Mouse (Mus musculus) testis, adult 2 months (tissue): ENCODE data around the gene Adam8. TPM values are rescaled to one million over a fixed set of nuclear protein-coding genes. Genes with fewer than 3 reads are reported as not detected.

ENCODE experiments used
- H3K27ac ChIP-seq: fragments of 200-500 bp; 2 replicates; pipeline ENCODE4 v1.5.1; 2012; ENCODE audit warnings: low read depth, low read length; ENCODE audit not compliant: control insufficient read depth, insufficient read depth
- H3K27me3 ChIP-seq: fragments of 200-500 bp; 2 replicates; pipeline ENCODE4 v1.6.1; 2012; ENCODE audit warnings: mild to moderate bottlenecking, low read length, moderate library complexity; ENCODE audit not compliant: control insufficient read depth, insufficient read depth
- H3K36me3 ChIP-seq: fragments of 200-500 bp; 2 replicates; pipeline ENCODE4 v1.6.1; 2012; ENCODE audit warnings: mild to moderate bottlenecking, low read length; ENCODE audit not compliant: control insufficient read depth, insufficient read depth
- H3K4me1 ChIP-seq: fragments of 200-500 bp; 2 replicates; pipeline ENCODE4 v1.6.1; 2012; ENCODE audit warnings: low read length; ENCODE audit not compliant: control insufficient read depth, insufficient read depth
- H3K4me3 ChIP-seq: fragments of 200-500 bp; 2 replicates; pipeline ENCODE4 v1.5.1; 2012; ENCODE audit warnings: low read depth, mild to moderate bottlenecking, low read length, moderate library complexity, mixed read lengths; ENCODE audit not compliant: control insufficient read depth
- CTCF ChIP-seq: fragments of 200-500 bp; IDR thresholded peaks from 2 replicates; pipeline ENCODE4 v1.5.1; 2012; ENCODE audit warnings: low read depth, mild to moderate bottlenecking, inconsistent platforms, low read length, moderate library complexity; ENCODE audit not compliant: control insufficient read depth, insufficient read depth, insufficient replicate concordance
- POLR2A ChIP-seq: fragments of 200-500 bp; IDR thresholded peaks from 2 replicates; pipeline ENCODE4 v1.6.1; 2012; ENCODE audit warnings: low read depth, mild to moderate bottlenecking, inconsistent platforms, low read length, moderate library complexity; ENCODE audit not compliant: control insufficient read depth
- polyA plus RNA-seq: library from polyadenylated mRNA; depleted of rRNA; stranded (reverse); fragments of >200 nt; gene quantifications from 2 replicates; pipeline ENCODE4 v1.2.3, GENCODE M21; 2012

Gene Adam8
- polyA plus RNA-seq, 1 experiment: 7.0 TPM

DNA sequence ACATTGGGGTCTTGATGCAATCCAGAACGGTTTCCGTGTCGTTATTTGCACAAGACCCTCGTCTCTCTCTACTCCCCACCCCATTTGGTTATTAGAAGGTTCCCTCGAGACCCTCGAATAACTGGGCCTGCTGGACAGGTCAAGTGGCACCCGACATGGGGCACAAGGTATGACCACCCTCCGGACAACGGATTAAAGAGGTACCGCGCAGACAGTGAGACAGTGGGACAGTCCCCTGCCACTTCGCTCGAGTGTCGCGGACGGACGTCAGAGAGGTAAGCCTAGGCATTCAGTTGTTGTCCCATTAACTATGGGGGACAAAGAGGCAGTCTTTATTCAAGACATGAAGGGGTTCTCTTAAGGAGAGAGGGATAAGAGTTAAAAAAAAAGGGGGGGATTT is 19.0 kb upstream of the Adam8 start:
- Histone ChIP-seq H3K36me3 (no peaks in the 10 kb centered on the region; the same call in 1 of the 2 replicates), H3K27ac (no peak overlapping the region)

DNA sequence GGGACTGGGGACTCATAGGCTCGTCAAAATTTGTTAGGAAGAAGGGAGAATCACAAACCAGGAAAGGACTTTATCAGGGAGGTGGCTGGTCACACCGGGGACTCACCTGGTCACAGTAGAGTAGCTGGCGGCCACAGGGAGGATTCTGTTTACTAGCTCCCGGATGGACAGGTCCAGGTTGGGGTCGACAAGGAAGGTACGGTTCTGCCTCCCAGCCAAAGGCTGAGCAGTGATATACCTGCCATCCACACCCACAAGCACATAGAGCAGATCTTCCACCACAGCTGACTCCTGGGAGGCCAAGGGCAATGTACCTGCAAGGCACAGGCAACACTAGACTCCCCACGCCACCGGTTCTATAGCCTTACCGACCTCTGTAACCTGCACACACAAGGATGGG is 15.4 kb upstream of the Adam8 start:
- Histone ChIP-seq H3K36me3 (no peaks in the 10 kb centered on the region; the same call in 1 of the 2 replicates), H3K27me3 (no peaks in the 10 kb centered on the region), H3K4me1 (no peaks in the 10 kb centered on the region), H3K27ac (no peak overlapping the region), H3K4me3 (no peak overlapping the region)
- no peak for TF ChIP-seq CTCF
- no peak for TF ChIP-seq POLR2A

More for the DNA sequence above, 19.0 kb upstream of the Adam8 start:
- Histone ChIP-seq H3K4me3 (no peak overlapping the region), H3K27me3 (no peaks in the 10 kb centered on the region), H3K4me1 (no peaks in the 10 kb centered on the region)
- TF ChIP-seq CTCF (no peak), POLR2A (no peak)

DNA sequence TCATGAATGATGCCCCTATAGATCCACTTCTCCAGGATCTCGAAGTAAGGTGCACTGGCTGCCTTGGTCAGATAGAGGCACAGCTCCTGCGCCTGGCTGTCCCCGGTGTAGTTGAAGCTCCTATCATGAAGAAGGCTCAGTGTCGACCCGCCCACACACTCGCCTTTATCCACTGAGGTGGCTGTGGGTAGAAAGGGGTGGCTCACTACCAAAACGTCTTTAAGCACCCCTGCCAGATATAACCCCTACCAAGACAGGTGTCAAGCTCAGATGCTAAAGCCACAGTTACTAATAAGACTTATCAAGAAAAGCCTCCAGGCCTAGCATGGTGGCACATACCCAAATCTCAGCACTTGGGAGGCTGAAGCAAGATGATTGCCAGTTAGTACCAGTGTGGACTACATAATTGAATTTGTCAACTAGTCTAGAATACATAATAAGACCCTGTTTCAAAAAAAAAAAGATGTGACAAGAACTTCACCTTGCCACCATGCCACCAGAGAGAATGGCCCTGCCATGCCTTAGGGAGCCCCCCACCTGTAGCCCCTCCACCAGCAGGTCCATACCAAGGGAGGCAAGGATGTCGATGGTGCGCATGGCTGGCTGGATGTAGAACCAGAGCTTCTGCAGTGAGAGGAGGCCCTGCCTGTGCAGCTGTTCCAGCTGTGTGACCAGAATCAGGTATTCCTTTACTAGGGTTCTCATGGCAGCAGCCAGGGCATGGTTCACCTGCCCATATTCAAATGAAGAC is 14.7 kb upstream of the Adam8 start:
- Histone ChIP-seq H3K27ac (no peak overlapping the region), H3K4me1 (no peaks in the 10 kb centered on the region), H3K27me3 (no peaks in the 10 kb centered on the region), H3K4me3 (no peak overlapping the region; the same call in 1 of the 2 replicates), H3K36me3 (no peaks in the 10 kb centered on the region; the same call in 1 of the 2 replicates)
- TF ChIP-seq POLR2A (no peak), CTCF (no peak)

DNA sequence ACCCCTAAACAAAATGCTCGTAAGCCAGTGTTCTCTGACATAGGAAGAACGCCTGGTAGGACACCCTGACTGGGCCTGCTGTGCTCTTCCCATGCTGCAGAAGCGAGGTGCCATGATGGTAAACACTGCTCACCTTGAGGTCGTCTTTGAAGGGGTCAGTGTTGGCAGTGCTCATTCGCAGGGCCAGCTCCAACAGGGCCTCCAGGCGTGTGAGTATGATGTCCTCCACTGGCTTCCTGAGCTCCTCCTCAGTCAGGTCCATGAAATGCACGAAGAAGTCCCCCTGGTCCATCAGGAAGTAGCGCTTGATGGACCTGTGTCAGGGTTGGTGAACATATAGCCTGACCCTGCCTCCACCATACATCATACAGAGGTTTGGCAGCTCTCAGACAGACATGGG is 12.3 kb upstream of the Adam8 start:
- Histone ChIP-seq H3K27ac (no peak overlapping the region), H3K27me3 (no peaks in the 10 kb centered on the region), H3K4me1 (no peaks in the 10 kb centered on the region), H3K4me3 (no peak overlapping the region), H3K36me3 (no peaks in the 10 kb centered on the region; the same call in 1 of the 2 replicates)
- TF ChIP-seq CTCF: no peak

DNA sequence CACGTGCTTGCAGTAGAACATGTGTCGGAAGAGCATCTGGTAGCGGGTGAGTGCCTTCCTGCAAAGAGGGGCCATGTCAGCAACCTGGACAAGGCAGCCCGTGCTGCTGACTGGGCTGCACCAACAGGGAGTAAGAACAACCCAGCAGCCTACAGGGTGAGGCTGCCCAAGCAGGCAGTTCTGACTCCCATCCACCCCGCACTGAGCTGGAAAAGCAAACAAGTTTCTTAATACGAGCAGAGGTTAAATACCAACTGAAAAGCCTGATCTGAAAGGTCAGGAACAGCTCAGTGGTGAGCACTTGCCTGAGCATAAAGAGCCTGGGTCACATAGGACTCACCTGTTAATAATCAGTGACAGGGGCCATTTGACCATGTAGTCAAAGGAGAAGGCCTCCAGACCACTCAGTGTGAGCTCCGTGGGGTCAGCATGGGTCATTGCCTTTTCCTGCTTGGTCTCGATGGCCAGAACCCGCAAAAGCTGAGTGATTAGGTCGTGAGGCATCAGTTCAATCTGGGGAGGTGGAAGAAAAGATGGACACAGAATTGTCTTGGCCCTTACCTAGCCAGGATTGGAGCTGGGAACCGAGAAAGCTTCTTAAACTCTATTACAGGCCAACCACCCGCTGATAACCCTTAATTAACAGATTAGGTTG is 8.9 kb upstream of the Adam8 start:
- H3K36me3 ChIP-seq: peaks cover 2% of the 10 kb centered on the region
- no peak overlapping the region for H3K4me3 ChIP-seq
- TF ChIP-seq POLR2A (no peak), CTCF (no peak)
- no peak overlapping the region for H3K27ac ChIP-seq
- no peaks in the 10 kb centered on the region for H3K4me1 ChIP-seq
- H3K27me3 ChIP-seq: no peaks in the 10 kb centered on the region

DNA sequence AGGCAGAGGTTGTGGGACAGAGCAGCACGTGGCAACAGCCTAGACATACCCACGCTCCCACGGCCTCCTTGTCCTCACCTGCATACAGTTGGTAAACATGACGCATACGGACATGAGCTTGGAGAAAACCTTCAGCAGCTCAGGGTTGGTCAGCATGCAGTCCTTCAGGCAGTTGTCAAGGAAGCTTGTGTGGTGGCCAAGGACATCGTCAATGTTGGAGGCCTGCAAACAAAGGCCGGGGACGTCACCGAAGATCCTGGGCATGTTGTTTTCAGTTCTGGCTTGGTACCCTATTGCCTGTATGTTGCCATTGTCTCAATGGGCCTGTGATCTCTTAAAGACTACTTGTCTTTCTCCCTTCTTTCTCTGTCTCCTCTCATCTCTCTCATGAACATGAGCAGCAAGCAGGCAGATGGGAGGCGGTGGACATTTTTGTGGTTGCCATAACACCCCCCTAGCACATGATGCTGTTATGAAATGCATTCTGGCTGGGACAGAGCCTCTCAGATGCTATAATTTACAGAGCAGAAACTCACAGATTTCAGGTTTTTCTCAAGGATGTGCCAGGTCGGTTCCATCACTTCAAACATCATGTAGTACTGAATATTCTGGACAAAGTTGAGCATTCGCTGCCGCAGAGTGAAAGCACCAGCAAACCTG is 6.5 kb upstream of the Adam8 start:
- no peak overlapping the region for H3K27ac ChIP-seq
- TF ChIP-seq CTCF: no peak
- no peak for TF ChIP-seq POLR2A
- H3K4me1 ChIP-seq: no peaks in the 10 kb centered on the region
- H3K36me3 ChIP-seq: peaks cover 2% of the 10 kb centered on the region
- no peak overlapping the region for H3K4me3 ChIP-seq
- H3K27me3 ChIP-seq: no peaks in the 10 kb centered on the region

DNA sequence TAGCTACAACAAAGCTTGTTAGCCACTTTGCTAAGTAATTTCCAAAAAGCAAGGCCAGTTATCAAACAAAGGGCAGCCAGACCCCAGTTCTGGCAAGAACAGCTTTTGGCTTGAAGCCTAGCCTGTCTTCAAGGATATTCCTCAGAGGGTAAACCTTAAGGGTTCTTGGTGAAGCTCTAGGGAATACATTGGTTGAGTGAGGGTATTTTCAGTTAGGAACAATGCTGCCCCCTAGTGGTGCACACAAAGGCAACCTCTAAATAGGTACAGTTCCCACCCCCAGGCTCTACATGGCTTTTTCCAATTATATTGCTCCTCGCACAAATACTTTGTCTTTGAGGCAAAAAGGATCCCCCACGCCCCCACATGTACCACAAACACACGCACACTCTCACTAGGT is 2.3 kb upstream of the Adam8 start:
- no peaks in the 10 kb centered on the region for H3K4me1 ChIP-seq
- no peak overlapping the region for H3K4me3 ChIP-seq
- no peaks in the 10 kb centered on the region for H3K27me3 ChIP-seq
- H3K36me3 ChIP-seq: peaks cover 2% of the 10 kb centered on the region
- TF ChIP-seq CTCF: peak; percentile 23; the same call in 1 of the 2 replicates
- TF ChIP-seq POLR2A: no peak
- H3K27ac ChIP-seq: no peak overlapping the region
